Mouse (Mus musculus): ENCODE data around the gene Pcyt1a. TPM values are rescaled to one million over a fixed set of nuclear protein-coding genes. Genes with fewer than 3 reads are reported as not detected.
"Not testable (repeated sequence)": the region's sequence is repeated elsewhere in the genome, so short reads cannot be mapped to it uniquely, and the experiment has no call there.

Pcyt1a gene
- total RNA-seq, 2 experiments from 2014 or later = 58.1 to 74.4 TPM

GRCm38 (mm10) chr16:32468488-32468887 is 37.8 kb downstream of the Pcyt1a start:
- ATAC-seq (replicated peaks; ENCODE audit: poor library complexity) = peak; percentile 72

GRCm38 (mm10) chr16:32469404-32470105 is 38.8 kb downstream of the Pcyt1a start:
- ATAC-seq (replicated peaks; ENCODE audit: poor library complexity) = peak; percentile 41; the same call in 1 of the 2 replicates

GRCm38 (mm10) chr16:32472276-32473015 is 41.7 kb downstream of the Pcyt1a start:
- ATAC-seq (replicated peaks; ENCODE audit: poor library complexity) = no peak

GRCm38 (mm10) chr16:32477315-32477714 is 46.6 kb downstream of the Pcyt1a start:
- ATAC-seq (replicated peaks; ENCODE audit: poor library complexity) = no peak

- no peak for ATAC-seq (replicated peaks; ENCODE audit: poor library complexity)
These were observed 48.7 kb downstream of the Pcyt1a start for GRCm38 (mm10) chr16:32479415-32479814.

- no peak for ATAC-seq (replicated peaks; ENCODE audit: poor library complexity)
These were observed 53.7 kb downstream of the Pcyt1a start for GRCm38 (mm10) chr16:32484431-32484871.

GRCm38 (mm10) chr16:32485209-32485608 is 54.5 kb downstream of the Pcyt1a start:
- 0 out of 2 replicates have a peak, but pooled peaks have one; percentile 15 for ATAC-seq (replicated peaks; ENCODE audit: poor library complexity)

GRCm38 (mm10) chr16:32486046-32486445 is 55.3 kb downstream of the Pcyt1a start:
- ATAC-seq (replicated peaks; ENCODE audit: poor library complexity) = no peak

- peak; percentile 87 for ATAC-seq (replicated peaks; ENCODE audit: poor library complexity)
These were observed 56.8 kb downstream of the Pcyt1a start, which contains the start of gene Slc51a for GRCm38 (mm10) chr16:32487234-32488111. Gene Slc51a, minus strand, starts transcription at chr16:32487879.

GRCm38 (mm10) chr16:32488939-32489338 is 58.2 kb downstream of the Pcyt1a start:
- ATAC-seq (replicated peaks; ENCODE audit: poor library complexity) = no peak

GRCm38 (mm10) chr16:32494371-32494770 is 63.6 kb downstream of the Pcyt1a start:
- ATAC-seq (replicated peaks; ENCODE audit: poor library complexity) = not testable (repeated sequence)

GRCm38 (mm10) chr16:32495965-32496364 is 65.2 kb downstream of the Pcyt1a start, which contains the start of gene Zdhhc19:
Gene Zdhhc19, plus strand, starts transcription at chr16:32496265.
- ATAC-seq (replicated peaks; ENCODE audit: poor library complexity) = no peak

- ATAC-seq (replicated peaks; ENCODE audit: poor library complexity) = no peak
These were observed 68.3 kb downstream of the Pcyt1a start for GRCm38 (mm10) chr16:32498996-32499395.

- peak; percentile 92 for ATAC-seq (replicated peaks; ENCODE audit: poor library complexity)
These were observed 68.8 kb downstream of the Pcyt1a start for GRCm38 (mm10) chr16:32499430-32500037.

GRCm38 (mm10) chr16:32501459-32501858 is 70.7 kb downstream of the Pcyt1a start:
- ATAC-seq (replicated peaks; ENCODE audit: poor library complexity) = peak; percentile 72

- no peak for ATAC-seq (replicated peaks; ENCODE audit: poor library complexity)
These were observed 72.1 kb downstream of the Pcyt1a start for GRCm38 (mm10) chr16:32502621-32503335.

- ATAC-seq (replicated peaks; ENCODE audit: poor library complexity) = no peak
These were observed 72.9 kb downstream of the Pcyt1a start for GRCm38 (mm10) chr16:32503633-32504032.

- ATAC-seq (replicated peaks; ENCODE audit: poor library complexity) = no peak
These were observed 75.6 kb downstream of the Pcyt1a start for GRCm38 (mm10) chr16:32506298-32506697.

- no peak for ATAC-seq (replicated peaks; ENCODE audit: poor library complexity)
These were observed 76.1 kb downstream of the Pcyt1a start for GRCm38 (mm10) chr16:32506868-32507267.

GRCm38 (mm10) chr16:32507407-32507806 is 76.7 kb downstream of the Pcyt1a start:
- ATAC-seq (replicated peaks; ENCODE audit: poor library complexity) = peak; percentile 53
